Mouse (Mus musculus): Measurements from ENCODE around the gene Sgce.
"Not testable (repeated sequence)": the region's sequence is repeated elsewhere in the genome, so short reads cannot be mapped to it uniquely, and the experiment has no call there.

The Sgce gene

DNA sequence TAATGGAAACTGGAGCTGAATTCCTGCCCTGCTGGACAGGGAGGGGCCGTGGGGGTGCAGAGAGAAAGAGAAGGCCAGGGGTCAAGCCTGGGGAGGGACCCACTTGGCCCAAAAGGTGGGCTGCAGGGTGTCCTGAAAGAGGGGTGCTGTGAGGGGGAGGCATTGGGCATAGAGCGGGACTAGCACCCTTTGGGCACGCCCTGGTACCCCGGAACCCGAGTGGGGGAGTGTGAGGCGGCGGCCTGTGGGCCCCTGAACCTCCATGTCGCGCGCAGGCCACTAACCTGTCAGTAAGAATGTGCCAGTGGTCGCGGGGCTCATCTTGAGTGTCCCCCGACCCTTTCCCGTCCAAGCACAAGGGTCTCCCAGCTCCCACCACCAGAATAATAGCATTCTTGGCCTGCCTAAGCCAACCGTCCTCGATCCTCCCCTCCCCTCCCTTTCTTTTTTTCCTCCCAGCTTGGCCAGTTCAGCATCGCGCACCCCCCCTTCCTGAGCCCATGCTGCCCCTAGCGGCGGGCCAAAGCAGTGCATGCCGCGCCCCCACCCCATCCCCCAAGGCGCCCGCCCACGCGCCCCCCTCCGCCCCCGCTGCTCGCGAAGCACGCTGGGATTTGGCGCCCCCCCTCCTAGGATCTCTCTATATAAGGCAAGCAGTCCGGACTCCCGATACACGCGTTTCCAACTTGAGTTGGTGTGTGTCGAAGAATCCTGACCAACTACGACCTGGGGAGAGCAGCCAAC lies at the start of gene Sgce, which contains the start of gene Peg10:
Gene Sgce (minus strand): TSS at position 512 of the 744 bp plus-strand sequence.
Gene Peg10 (plus strand): TSS at position 611 of the 744 bp plus-strand sequence.
- in situ Hi-C loops (cut with MseI, MboI) = no loop called here

DNA sequence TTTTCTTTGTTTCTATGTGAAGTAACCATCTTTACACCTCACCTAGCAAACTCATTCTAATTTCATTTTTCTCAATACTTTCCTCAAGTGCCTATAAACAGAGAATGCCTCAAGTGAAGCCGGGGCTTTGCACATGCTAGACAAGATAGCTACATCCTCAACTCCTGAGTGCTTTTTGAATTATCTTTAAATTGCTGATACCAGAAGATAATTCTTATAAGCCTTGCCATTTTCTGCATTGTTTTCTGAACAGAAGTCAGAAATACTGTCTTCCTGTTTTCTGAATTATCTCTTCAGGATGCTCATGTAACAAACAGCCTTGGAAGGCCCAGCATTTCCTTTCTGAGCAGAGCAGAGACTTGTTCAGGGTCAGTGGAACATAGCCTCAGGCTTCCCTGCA lies 49.3 kb upstream of the Sgce start:
- in situ Hi-C loops (cut with MseI, MboI) = no loop called here

DNA sequence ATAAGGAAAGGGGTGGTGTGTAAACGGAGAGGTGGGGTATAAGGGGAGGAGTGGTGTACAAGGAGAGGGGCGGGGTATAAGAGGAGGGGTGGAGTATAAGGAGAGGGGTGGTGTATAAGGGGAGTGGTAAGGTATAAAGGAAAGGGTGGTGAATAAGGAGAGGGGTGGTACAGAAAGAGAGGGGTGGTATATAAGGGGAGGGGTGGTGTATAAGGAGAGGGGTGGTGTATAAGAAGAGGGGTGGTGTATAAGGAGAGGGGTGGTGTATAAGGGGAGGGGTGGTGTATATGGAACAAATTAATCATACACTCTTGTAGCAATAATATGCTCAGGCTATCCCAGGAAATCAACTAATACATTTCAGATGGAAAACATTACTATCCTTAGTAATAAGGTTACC lies 15.2 kb upstream of the Sgce start:
- in situ Hi-C loops (cut with MseI, MboI) = no loop called here

DNA sequence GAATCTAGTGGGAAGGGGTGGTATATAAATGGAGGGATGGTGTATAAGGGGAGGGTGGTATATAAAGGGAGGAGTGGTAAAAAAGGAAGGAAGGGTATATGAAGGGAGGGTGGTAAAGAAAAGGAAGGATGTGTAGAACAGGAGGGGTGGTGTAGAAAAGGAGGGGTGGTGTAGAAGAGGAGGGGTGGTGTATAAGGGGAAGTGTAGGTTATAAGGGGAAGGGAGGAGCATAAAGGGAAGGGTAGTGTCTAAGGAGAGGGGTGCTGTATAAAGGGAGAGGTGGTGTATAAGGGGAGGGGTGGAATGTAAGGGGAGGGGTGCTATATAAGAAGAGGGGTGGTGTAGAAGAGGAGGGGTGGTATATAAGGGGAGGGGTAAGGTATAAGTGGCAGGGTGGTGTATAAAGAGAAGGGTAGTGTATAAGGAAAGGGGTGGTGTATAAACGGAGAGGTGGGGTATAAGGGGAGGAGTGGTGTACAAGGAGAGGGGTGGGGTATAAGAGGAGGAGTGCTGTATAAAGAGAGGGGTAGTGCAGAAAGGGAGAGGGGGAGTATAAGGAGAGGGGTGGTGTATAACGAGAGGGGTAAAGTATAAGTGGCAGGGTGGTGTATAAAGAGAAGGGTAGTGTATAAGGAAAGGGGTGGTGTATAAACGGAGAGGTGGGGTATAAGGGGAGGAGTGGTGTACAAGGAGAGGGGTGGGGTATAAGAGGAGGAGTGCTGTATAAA lies 14.6 kb upstream of the Sgce start:
- in situ Hi-C loops (cut with MseI, MboI) = not testable (repeated sequence)

DNA sequence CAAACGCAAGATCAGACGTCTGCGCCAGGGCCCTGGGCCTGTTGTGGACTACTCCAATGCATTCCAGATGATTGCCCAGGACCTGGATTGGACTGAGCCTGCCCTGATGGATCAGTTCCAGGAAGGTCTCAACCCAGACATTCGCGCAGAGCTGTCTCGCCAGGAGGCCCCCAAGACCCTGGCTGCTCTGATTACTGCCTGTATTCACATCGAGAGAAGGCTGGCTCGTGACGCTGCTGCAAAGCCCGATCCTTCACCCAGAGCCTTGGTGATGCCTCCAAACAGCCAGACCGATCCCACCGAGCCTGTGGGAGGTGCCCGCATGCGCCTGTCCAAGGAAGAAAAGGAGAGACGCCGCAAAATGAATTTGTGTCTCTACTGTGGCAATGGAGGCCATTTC lies 7.9 kb upstream of the Sgce start:
- in situ Hi-C loops (cut with MseI, MboI) = no loop called here

DNA sequence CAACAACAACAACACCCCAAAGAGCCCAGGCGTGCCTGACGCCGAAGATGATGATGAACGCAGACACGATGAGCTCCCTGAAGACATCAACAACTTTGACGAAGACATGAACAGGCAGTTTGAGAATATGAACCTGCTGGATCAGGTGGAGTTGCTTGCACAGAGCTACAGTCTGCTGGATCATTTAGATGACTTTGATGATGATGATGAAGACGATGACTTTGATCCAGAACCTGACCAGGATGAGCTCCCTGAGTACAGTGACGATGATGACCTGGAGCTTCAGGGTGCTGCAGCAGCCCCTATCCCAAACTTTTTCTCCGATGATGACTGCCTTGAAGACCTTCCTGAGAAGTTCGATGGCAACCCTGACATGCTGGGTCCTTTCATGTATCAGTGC lies 7.3 kb upstream of the Sgce start:
- in situ Hi-C loops (cut with MseI, MboI) = no loop called here

DNA sequence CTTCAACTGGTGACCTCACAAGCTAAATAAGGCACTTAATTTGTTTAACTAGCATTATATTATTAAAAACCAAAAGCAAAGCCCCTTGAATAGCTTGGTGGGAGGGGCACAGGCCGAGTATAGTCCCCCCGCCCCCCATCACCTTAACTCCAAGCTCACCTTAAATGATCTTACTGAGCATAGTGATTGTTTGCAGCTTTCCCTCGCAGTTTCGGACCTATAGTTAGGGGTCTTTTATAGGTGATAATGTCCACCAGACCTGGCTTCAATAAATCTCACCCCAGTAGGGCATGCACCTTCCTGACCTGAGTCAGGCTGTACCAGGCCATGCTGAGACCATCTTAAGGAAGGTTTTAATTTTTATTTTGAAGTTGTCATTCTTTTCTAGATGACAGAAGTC lies 4.3 kb upstream of the Sgce start:
- in situ Hi-C loops (cut with MseI, MboI) = no loop called here

DNA sequence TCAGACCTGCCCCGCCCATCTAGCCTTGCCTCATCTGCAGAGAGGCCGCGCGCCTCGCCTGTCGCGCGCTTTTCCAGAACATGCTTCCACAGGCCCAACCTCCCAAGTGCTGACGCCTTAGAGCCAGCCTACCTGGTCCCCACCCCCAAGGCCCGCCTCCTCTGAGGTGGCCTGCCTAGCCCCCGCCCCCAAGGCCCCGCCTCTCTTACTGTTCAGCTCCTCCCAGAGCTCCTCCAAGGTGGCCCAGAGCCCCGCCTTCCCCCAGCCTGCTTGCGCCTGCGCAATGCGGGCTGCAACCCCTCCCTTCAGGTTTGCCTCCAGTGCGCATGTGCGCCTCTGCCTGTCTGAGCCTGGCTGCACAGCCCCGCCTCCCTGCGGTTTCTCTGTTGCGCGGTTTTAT lies 2.1 kb upstream of the Sgce start:
- in situ Hi-C loops (cut with MseI, MboI) = no loop called here

DNA sequence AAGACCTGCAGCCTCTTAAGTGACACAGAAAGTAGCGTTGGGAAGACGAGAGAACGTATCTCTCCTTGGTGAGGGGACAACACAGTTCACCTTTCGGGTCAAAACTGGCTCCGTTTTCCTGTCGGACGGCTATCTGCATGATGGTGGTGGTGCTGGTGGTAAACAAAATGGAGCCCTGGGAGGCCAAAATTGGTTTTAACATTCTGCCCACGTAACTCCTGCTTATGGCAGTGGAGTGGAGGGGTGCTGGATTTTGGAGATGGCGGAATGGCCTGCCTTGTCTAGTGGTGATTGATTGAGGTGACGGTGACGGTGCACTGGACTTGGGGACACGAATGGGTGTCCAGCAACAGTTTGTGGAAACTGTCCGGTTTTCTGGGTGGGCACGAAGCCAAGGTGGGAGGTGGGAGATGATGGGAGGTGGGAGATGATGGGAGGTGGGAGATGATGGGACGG lies 1.5 kb upstream of the Sgce start:
- in situ Hi-C loops (cut with MseI, MboI) = no loop called here

DNA sequence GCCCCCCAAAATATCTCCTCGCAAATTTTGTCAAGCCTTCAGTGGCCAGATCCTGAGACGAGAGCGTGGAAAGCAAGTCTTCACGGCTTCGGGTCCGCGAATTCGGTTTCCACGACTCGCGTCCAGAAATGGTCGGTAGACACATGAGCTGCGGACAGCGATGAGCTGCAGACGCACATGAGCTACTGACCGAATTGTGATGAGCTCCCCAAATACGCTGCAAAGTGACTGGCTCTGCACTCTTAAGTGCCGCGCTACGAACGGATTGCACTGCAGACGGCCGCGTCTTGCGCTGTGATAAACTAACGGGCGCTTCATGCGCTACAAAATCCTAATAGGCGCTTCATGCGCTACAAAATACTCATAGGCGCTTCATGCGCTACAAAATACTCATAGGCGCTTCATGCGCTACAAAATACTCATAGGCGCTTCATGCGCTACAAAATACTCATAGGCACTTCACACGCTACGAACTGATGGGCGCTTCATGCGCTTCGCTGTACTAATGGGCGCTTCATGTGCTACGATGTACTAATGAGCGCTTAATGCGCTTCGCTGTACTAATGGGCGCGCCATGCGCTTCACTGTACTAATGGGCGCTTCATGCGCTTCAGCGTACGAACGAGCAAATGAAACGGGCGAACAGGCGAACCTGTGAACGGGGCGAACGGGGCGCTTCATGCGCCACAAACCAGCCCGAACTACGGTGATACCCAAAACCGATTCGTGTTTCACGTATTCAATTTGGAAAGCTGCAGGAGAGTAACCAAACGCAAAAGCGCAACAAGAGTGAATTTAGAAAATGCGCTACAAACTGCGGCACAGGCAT lies 884 bp upstream of the Sgce start:
- in situ Hi-C loops (cut with MseI, MboI) = no loop called here

DNA sequence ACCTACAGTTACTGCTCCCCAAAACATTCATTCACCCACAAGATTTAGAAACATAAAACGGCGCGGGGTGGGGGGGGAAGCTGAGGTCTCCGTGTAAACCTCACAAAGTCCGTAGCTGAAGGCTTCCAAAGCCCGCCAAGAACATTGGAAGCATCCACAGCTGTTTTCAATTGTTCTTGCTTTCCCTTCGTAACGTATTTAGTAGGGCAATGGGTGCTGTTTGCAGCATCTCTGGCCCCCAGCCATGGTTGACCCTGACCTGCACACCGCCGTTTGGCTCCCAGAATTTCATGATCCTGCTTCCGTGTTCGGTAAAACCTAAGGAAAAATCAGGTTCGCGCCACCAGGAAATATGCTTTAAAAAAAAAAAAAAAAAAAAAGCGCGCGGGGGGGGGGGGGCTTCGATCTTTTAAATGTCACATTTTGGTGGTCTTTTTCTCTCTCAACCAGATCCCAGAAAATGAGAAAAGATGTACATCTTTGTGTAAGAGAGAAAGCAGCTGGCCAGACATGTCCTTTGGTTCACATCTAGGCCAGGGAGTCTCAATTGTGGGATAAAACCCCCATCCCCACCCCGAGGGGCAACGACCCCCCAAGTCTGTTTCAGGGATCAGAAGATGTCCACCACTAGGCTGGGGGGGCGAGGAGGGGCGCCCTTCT lies 841 bp downstream of the Sgce start:
- in situ Hi-C loops (cut with MseI, MboI) = no loop called here

DNA sequence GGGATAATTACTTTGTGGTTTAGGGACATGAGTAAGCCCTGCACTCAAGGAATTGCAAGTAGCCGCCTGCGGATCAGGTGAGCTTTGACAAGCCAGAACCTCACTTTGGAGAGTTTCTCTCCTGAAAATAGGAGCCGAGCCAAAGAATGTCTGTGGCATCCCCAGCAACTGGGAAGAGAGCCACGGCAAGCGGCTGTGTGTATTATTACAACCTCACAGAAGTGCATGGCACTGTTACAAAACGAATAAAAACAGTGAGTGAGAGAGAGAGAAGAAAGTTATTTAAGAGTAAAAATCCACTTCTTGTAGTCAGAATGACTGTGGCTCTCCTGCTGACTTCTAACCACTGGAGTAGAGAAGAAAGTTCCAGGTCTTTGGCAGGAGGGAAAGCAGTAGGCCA lies 6.5 kb downstream of the Sgce start:
- in situ Hi-C loops (cut with MseI, MboI) = no loop called here

DNA sequence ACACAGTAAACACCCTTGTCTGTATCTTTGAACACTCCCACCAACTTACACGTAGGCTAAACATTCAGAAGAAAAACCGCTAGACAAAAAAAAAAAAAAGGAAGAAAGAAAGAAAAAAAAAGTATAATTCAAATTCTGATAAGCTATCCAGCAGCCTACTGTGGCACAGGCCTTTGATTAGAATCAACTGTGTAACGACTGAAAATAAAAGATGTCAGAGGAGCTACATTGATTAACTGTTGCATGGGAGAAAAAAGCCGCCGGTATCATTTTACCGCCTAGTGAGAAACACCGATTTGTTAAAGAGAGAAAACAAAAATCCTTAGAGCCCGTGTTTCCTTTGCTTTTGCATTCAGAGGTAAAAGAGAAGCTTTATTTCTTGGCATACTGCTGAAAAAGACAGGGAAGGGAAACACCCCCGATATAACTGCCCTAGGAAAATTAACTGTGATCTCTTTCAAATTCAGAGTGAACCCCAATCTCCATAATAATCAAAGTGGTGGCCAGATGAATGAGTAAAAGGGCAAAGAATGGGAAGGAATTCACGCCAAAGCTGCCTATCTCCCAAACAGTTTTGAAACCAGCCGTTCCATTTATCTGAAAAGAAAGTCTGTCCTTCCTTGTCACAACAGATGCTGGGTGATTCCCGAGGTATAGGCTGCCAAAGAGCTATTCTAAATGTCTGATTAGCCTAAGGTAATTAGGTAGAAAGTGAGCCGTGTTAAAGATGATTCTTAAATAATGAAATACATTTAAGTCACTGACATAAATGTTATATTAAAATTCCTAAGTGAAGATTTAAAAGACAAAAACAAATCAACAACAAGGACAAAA lies 7.3 kb downstream of the Sgce start:
- in situ Hi-C loops (cut with MseI, MboI) = no loop called here

DNA sequence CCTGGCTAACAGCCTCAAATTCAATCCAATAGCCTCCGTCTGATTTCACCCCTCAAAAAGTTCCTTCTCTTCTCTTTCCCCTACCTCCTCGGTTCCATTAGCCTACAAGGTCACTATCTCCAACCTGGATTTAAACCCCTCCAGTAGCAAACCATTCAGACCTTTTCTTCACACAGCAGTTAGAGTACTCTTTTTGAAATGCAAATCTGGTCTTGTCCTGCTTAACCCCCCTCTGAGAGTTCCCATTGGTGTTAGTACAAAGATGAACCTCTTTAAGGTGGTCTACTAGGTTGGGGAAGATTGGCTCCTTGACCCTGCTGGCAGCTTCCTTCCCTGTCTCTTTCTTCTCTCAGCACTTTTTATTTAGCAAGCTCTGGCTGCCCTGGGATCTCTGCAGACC lies 8.3 kb downstream of the Sgce start:
- in situ Hi-C loops (cut with MseI, MboI) = no loop called here

DNA sequence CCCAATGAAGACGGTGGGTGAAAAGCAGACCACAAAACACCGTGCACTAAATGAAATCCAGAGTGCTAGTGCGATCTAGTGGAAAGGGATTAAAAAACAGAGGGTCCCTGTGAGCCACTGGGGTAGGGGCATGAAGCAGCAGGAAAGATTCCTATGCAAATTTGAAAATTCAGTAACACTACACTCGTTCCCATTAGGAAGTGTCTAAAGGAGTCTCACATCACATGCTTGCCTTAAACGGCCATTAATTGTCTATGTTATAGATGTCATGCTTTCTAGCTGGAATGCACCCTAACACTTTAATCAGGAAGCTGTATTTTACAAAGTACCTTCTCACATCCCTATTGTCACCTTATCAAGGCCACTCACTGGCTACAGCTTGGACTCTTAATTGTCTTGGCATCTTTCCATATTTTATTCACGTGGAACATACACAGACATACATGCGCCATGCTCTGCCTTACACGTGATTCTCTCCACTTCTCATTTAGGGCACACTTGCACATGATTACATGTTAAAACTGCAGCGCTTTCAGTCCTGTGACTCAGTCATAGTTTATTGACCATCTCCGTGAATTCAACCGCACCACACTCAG lies 8.9 kb downstream of the Sgce start:
- in situ Hi-C loops (cut with MseI, MboI) = no loop called here

DNA sequence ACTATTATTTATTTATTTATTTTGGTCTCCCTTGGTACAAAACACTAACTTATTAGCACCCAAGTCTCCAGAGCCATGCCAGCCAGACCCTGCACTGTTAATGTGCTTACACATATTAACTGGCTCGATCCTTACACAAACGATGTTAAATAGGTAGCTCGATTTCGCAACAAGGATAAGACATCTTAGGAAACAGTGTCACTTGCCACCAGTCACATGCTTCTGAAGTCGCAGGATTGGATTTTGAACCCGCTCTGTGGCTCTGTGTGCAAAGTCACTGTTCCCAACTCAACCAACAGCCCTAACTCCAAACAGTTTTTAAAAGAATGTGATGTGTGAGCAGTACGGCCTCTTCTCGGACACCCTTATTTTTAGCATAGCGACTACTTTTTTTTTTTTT lies 10.6 kb downstream of the Sgce start:
- in situ Hi-C loops (cut with MseI, MboI) = no loop called here

DNA sequence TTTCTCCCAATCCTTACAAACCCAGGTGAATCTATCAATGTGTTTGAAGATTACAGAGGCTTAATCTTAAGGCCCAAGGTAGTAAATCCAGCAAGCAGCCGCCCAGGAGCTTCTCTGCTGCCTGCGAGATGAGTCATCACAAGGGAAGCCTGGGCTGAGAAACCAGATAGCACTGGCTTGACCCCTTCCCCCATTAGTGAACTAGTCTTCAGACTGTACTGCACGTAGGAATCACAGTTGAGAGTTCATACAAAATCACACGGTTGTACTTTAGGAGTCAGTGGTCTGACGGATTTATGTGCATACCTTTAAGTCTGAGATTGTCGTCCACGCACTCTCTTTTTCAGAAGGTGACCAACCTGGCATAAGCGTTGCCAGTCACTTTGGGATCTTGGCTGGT lies 13.8 kb downstream of the Sgce start:
- in situ Hi-C loops (cut with MseI, MboI) = no loop called here

DNA sequence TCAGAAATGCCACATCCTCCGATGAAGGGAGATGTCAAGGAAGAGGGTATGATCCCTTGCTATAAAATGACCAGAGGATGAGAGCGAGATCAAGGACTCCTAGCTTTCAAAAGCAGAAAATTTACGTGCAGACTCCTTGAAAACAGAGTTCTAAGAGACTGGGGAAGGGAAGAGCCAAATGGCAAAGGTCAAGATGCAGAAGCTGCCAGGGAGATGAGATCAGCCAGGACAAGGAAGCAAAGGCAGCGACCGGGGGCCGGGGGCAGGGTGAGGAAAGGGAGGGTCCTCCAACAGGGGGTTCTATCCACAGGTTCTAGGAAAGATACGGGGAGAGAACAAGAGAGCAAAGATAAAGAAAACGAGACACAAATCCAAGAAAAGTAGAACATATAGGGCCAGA lies 15.3 kb downstream of the Sgce start:
- in situ Hi-C loops (cut with MseI, MboI) = no loop called here

DNA sequence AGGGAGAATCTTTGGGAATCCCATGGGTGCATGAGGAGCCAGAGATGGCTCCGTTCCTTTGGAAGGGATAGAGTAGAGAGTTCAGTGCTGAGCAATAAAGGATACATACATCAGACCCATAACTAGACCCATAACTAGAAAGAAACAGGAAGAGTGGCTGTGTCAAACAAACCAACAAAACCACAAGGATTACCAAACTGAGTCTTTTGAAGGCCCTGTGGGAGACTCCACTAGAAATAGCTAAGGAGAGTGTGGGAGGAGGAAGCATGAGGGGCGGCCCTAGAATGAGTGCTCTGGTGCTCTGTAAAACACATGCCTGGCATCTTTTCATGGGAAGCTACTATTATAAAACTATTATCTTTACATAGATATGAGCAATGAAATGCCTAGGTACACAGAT lies 18.7 kb downstream of the Sgce start:
- in situ Hi-C loops (cut with MseI, MboI) = no loop called here

DNA sequence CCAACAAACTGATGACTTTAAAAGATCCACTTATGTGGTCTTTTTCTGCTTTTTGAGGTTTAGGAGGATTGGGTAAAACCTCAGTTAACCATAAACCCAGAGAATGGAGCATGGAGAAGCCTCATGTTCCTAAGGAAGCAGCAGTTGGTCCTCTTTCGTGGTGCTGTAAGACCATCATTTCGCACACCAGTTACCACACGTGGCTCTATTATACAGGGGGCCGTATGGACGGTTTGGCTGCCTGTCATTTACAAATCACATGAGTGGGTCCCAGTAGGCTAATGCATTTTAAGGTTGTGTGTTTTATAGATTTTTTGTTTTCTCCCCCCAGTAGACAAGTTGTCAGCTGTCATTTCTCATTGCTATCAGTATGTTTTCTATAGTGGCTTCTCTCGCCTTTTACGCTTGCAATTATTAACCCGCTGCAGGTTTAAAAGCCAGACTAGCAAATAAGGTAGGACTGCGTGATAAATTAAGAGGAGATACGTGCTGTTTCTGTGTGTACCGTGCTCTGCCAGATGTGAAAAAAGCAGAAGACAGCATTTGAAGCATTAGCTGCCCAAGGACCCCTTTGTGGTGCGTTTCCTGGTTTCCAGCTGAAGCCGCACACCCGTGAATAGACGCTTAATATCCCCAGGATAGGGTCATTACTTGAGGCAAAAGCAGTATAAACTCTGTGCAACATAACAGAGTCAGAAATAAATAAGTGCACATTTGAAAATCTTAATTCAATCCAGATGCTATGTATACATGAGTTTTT lies 22.8 kb downstream of the Sgce start:
- in situ Hi-C loops (cut with MseI, MboI) = no loop called here

All from mouse trophoblast stem cell (cell line).